Mouse (Mus musculus) layer of hippocampus, postnatal 14 days (tissue): ENCODE data around the gene Galnt7. TPM values are rescaled to one million over a fixed set of nuclear protein-coding genes. Genes with fewer than 3 reads are reported as not detected.

Experiments used
- DNase-seq, 2 experiments: peaks; one replicate each; pipeline ENCODE4 v3.0.0; 2021 to 2022; ENCODE audit warnings: low spot score in 2 of 2, mixed read lengths in 1 of 2
- total RNA-seq, 2 experiments: library from RNA; stranded (reverse); gene quantifications; 2 replicates each; pipeline ENCODE4 v1.2.3; 2021

Gene Galnt7
- total RNA-seq, 2 experiments from 2014 or later, result 9.4 to 10.9 TPM

DNA sequence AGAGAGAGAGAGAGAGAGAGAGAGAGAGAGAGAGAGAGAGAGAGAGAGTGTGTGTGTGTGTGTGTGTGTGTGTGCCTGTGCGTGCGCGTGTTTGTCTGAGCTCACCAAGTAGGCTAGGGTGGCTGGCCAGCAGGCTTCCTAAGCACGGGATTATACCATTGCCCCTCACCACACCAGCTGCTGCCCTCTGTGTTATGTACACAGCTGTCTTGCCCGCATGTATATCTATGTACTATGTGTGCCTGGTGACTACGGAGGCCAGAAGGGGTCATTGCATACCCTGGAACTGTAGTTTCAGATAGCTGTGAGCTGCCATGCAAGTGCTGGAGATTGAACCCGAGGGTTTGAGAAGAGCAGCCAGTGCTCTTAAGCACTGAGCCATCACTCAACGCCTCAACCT is 22.7 kb downstream of the Galnt7 start:
- DNase-seq, result no peak

DNA sequence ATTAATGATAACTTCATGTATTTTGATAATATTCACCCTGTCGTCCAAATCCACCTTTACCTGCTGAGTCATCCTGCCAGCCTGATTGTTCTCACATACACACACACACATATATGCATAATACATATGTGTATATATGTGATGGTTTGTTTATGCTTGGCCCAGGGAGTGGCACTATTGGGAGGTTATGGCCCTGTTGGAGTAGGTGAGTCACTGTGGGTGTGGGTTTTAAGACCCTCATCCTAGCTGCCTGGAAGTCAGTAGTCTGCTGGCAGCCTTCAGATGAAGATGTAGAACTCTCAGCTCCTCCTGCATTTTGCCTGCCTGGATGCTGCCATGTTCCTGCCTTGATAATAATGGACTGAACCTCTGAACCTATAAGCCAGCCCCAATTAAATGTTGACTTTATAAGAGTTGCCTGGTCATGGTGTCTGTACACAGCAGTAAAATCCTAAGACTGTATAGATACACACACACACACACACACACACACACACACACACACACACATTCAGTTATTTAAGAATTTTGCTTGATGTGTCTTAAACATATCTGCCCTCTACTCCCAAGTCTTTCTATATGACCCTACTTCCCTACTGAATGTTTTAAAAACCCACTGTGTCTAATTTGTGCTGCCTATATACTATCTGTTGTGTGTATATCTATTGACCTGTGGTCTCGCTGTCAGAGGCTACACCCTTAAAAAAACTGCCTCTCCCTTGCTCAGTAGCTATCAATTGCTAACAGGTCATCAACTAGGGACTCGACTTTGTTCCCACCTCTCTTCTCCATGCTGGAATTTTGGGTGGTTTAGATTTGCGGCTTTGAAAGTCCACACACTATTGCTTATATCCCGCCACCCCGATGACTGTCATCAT is 23.8 kb downstream of the Galnt7 start:
- no peak for DNase-seq

GRCm38 (mm10) chr8:57627946-57628786 is 24.7 kb downstream of the Galnt7 start:
- no peak for DNase-seq

GRCm38 (mm10) chr8:57623955-57624354 is 28.9 kb downstream of the Galnt7 start:
- DNase-seq, result peak in 1 of 2 experiments; percentile 28

DNA sequence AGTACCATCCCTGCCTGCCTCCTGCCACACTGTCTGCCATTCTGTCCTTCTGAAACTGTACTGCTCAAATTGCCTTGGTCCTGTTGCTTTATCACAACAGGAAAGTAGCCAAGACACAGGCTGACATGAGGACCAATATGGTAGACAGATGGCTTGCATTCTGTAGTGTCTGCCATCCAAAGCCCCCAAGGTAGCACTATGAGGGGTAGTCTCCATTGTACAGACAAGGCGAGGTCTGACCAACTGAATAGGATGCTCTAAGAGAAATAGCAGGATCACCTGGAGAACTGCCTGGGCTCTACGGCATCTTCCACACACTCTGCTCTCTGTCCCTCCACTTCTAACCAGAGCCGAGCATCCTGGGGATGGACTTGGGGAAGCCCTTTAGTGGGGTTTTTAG is 29.8 kb downstream of the Galnt7 start:
- DNase-seq, result no peak

DNA sequence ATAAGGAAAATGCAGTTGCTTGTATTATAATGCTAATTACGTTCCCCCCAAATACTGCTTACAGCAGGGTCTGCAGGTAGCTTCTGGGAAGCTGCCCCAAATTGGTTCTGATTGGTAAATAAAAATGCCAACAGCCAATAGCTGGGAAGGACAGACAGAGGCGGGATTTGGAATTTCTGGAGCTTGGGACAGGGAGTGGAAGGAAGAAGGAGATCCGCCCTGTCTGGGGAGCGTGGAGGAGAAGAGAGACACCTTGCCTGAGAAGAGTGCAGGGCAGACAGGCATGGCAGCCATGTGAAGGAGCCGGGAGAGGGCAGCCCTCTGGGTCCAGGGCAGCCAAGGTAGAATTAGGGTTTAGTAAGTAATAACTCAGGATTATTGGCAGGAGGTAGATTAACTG is 35.9 kb downstream of the Galnt7 start:
- no peak for DNase-seq

DNA sequence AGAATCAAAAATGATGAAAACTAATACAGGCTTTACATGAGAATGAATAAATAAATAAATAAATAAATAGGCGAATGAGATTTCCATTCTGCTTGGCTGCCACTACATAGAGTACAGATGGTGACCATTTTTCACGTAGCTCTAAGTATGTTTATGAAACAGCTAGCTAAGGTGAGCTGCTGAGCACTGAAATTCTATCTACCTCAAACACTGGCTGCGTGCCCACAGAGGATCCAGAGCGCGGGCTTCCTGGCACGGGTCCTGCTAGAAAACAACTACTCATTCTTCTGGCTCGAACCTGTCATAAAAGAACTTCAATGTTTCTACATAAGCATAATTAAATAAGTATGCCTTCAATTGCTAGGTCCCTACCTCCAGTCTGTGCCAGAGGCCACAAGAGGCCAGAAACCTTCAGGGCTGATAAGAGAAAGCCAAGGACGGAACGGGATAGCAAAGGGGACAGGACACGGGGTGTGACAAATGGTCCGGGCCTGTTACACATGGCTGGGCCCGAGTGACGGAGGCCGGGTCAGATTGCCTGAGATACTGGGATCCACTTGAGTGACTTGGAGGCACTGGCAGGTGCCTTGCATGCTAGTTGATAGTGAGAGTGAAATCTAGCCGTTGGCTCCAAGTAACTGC is 37.7 kb downstream of the Galnt7 start:
- no peak for DNase-seq

GRCm38 (mm10) chr8:57611419-57611977 is 41.3 kb downstream of the Galnt7 start:
- DNase-seq, result no peak

DNA sequence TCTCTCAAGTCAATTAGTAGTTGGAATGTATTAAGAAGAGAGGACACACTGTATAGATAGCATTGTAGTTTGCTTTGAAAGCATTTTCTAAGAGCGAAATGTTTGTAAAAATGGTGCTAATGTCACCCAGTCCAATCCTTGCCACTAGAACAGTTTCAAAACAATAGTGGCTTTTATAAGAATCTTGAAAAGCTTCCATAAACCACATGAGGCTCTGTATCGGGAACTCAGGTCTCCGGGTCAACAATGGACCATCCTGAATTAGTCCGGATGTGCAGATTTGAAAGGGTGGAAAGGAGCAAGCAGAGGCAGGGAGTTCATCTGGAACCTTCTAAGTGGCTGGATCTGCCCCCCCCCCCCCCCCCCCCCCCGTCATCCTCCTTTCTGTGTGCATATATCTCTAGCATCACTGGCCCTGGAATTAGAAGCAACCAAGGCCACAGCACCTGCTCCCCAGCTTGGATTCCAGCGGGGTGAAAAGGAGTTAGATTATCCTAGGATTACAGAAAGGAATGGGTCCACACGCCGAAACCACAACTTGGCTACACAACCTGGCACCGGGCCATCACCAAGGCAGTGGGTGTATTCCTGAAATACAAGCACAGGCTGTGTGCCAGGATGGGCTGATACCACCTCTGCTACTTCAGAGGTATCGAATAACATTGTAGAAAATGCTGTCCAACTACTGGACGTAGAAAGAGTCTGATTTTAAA is 42.0 kb downstream of the Galnt7 start:
- peak; percentile 48 to 68 for DNase-seq

DNA sequence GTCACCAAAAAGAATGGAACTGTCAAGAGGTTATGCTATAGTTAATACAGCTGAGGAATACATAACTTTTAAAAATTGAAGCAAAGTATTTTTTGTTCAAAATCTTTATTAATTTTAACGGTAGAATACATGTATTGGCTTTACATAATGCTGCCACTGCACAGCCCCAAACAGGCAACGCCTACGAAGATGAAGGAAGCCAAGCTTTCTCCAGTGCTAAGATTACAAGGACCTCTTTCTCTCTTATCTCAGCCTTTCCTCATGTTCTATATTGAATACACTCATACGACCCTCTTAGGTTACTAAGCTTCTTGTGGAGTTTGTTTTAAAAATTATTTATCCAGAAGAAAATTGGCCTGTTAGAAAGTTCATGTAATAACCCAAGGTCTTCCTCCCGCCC is 50.3 kb downstream of the Galnt7 start:
- no peak for DNase-seq

GRCm38 (mm10) chr8:57601987-57602418 is 50.8 kb downstream of the Galnt7 start:
- no peak for DNase-seq

GRCm38 (mm10) chr8:57599813-57600555 is 52.8 kb downstream of the Galnt7 start:
- no peak for DNase-seq

- DNase-seq, result peak in 1 of 2 experiments; percentile 22
Observed at GRCm38 (mm10) chr8:57595853-57596252, 57.0 kb downstream of the Galnt7 start.

- DNase-seq, result no peak
Observed at GRCm38 (mm10) chr8:57594175-57594885, 58.5 kb downstream of the Galnt7 start.

GRCm38 (mm10) chr8:57592604-57593003 is 60.2 kb downstream of the Galnt7 start:
- no peak for DNase-seq

GRCm38 (mm10) chr8:57591681-57592080 is 61.2 kb downstream of the Galnt7 start:
- no peak for DNase-seq

DNA sequence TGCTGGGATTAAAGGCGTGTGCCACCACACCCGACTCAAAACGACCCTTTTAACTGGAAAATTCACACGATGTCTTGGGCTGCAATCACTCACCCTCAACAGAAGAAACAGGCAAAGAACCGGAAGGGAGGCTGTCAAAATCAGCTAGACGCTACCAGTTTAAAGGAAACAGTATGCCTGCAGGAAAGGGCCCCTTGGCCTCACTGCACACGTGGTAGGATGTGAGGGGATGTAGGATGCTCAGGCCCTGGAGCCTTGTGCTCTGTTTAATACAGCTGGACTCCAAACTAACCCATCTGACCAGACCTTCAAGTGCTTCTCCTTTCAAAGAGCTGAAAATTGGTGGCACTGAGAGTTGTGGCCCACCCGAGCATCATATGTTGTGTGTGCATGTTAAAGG is 62.8 kb downstream of the Galnt7 start:
- DNase-seq, result no peak

DNA sequence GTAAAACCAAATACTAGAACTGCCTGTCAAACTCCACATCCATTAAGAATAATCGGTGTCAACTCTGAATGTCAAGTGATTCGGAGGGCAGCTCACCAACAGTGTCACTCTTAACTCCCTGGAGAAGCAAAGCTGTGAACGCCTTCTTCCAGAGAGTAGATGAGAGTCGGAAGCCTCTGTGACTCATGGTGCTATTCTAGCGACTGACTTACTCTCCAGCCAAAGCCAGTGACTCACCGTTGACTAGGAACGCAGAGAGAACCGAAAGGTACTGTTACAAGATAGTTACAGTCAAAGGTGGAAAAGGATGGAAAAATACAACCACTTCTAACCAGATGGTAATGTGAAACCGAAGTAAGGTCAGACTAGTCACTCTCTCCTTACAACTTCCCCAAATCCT is 63.7 kb downstream of the Galnt7 start:
- no peak for DNase-seq

DNA sequence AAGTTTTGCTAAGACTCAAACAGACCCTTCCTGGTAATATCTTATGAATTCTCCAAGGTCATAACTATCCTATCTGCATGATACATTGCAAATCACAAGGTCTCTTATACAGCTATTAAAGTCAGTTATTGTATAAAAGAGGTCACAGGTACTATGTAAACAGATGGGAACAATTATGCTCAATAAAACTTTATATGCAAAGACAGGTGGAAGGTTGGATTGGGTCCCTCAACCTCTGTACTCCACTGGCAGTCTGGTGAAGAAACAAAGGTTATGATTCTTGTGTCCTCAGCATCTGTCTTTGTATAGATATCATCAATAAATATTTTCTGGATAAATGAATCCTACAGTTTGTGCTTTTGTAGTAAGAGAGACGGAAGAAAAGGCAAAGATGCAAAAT is 64.2 kb downstream of the Galnt7 start:
- no peak for DNase-seq
